Mouse (Mus musculus) C2C12 (cell line): ENCODE data around the gene Nck2.

Experiments used
- CTCF ChIP-seq: IDR thresholded peaks from one replicate; pipeline ENCODE4 v1.5.1; 2011; ENCODE audit not compliant: control insufficient read depth, insufficient read depth, insufficient read length
- FOSL1 ChIP-seq: IDR thresholded peaks from one replicate; pipeline ENCODE4 v1.8.0; 2011; ENCODE audit warnings: mild to moderate bottlenecking, low read length; ENCODE audit not compliant: poor library complexity, insufficient read depth, severe bottlenecking
- MAX ChIP-seq: IDR thresholded peaks from one replicate; pipeline ENCODE4 v1.6.1; 2011; ENCODE audit warnings: mild to moderate bottlenecking, control low read depth
- MYOD1 ChIP-seq: IDR thresholded peaks from one replicate; pipeline ENCODE4 v1.6.1; 2011; ENCODE audit warnings: low read depth; ENCODE audit not compliant: control insufficient read depth, insufficient read length
- MYOG ChIP-seq: IDR thresholded peaks from one replicate; pipeline ENCODE4 v1.6.1; 2011; ENCODE audit not compliant: control insufficient read depth, insufficient read length; ENCODE audit errors: extremely low read depth

- no peak for TF ChIP-seq FOSL1
- no peak for TF ChIP-seq MYOD1
- TF ChIP-seq CTCF = no peak
- no peak for TF ChIP-seq MAX
- TF ChIP-seq MYOG = no peak
Measured at GRCm38 (mm10) chr1:43574793-43575304, 130.5 kb downstream of the Nck2 start.
